Mouse (Mus musculus): Measurements from ENCODE around the gene Exosc7.

Gene Exosc7

GRCm38 (mm10) chr9:123123017-123123416, 10.0 kb downstream of the Exosc7 start:
- no peak for DNase-seq (ENCODE audit: low read depth, low spot score)
- Histone ChIP-seq H3K27me3 (ENCODE audit: control insufficient read depth, insufficient read depth, low read length, poor library complexity, severe bottlenecking) (no peaks in the 10 kb centered on the region), H3K36me3 (ENCODE audit: control insufficient read depth, insufficient read depth, low read length, poor library complexity, severe bottlenecking) (no peaks in the 10 kb centered on the region; the same call in none of the 2 replicates)

DNA sequence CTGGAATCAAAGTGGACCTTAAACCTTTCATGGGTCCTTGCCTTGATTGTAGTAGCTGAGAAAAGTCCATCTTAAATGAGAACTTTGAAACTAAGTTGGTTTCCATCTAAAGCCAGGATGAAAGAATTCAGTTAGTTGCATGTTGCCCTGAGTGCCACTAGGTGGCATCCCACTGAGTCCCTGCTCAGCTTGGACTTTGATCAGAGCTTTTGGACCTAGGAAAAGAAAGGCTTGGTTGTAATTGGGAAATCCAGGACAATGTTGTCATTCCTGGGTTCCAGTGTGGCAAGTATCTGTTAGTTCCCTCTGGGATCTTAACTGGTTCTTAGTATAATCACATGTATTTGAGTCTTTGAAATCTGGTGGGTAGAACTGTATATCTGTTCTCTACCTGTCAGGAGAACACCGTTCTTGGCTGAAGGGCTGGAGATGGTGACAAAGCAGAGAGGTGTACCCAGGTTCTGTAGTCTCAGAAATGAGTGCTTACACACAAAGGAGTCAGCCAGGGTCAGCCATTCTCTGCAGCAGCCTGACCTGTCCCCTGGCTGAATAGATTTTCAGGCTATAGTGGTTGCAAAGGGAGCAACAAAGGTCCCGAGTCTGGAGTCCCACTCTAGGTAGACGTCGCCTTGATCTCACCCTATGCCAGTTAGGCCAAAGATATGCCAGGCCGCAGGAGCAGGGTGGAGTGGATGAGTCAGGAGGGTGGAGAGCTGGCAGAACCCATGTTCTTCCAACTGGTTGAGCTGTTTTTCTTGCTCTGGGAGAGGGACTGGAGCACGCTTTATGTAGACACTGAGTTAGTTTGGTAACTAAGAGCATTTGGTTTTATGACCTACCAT, 10.8 kb downstream of the Exosc7 start:
- H3K27me3 ChIP-seq (ENCODE audit: control insufficient read depth, insufficient read depth, low read length, poor library complexity, severe bottlenecking): no peaks in the 10 kb centered on the region
- H3K36me3 ChIP-seq (ENCODE audit: control insufficient read depth, insufficient read depth, low read length, poor library complexity, severe bottlenecking): peaks cover 2% of the 10 kb centered on the region
- peak; percentile 27 for DNase-seq (ENCODE audit: low read depth, low spot score)

- no peaks in the 10 kb centered on the region for H3K27me3 ChIP-seq (ENCODE audit: control insufficient read depth, insufficient read depth, low read length, poor library complexity, severe bottlenecking)
- peaks cover 2% of the 10 kb centered on the region for H3K36me3 ChIP-seq (ENCODE audit: control insufficient read depth, insufficient read depth, low read length, poor library complexity, severe bottlenecking)
- DNase-seq (ENCODE audit: low read depth, low spot score): no peak
These were observed 11.5 kb downstream of the Exosc7 start for GRCm38 (mm10) chr9:123124413-123124981.

DNA sequence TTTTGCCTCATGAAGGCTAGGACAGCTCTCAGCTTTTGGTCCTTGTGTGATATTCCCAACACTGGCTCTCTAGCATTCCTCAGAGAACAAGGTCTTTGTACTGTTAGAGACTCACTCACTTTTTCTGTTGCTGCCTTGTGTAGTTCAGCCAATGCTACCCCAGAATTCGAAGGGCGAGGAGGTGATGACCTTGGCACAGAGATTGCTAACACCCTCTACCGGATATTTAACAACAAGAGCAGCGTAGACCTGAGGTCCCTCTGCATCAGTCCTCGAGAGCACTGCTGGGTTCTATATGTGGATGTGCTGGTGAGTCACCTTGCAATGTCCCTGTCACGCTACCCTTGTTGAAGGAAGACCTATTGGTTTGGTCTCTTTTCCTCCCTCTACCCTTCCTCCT, 14.6 kb downstream of the Exosc7 start:
- peaks cover 4% of the 10 kb centered on the region; the same call in 1 of the 2 replicates for H3K36me3 ChIP-seq (ENCODE audit: control insufficient read depth, insufficient read depth, low read length, poor library complexity, severe bottlenecking)
- DNase-seq (ENCODE audit: low read depth, low spot score): no peak
- no peaks in the 10 kb centered on the region for H3K27me3 ChIP-seq (ENCODE audit: control insufficient read depth, insufficient read depth, low read length, poor library complexity, severe bottlenecking)

DNA sequence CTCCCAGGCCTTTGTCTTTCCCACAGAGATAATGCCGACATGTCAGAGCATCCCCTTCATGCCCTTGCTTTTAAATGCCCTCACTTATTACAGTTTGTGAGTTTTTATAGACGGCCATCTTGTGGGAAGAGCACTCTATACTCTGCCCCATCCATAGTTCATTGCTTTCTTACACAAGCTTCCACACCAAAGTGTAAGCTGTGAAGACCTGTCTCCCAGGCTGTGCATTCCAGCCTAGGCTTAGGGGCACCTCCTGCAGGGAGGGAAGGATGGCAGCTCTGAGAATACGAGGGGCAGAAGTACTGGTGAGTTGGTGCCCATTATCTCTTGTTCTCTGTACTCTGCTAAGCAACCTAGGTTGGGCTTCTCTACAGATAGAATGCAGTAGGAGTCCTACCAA, 20.0 kb downstream of the Exosc7 start:
- DNase-seq (ENCODE audit: low read depth, low spot score): no peak
- Histone ChIP-seq H3K27me3 (ENCODE audit: control insufficient read depth, insufficient read depth, low read length, poor library complexity, severe bottlenecking) (no peaks in the 10 kb centered on the region), H3K36me3 (ENCODE audit: control insufficient read depth, insufficient read depth, low read length, poor library complexity, severe bottlenecking) (peaks cover 7% of the 10 kb centered on the region; the same call in 1 of the 2 replicates)

GRCm38 (mm10) chr9:123136953-123137682, 24.1 kb downstream of the Exosc7 start:
- no peak for DNase-seq (ENCODE audit: low read depth, low spot score)
- H3K36me3 ChIP-seq (ENCODE audit: control insufficient read depth, insufficient read depth, low read length, poor library complexity, severe bottlenecking): peaks cover 5% of the 10 kb centered on the region; the same call in 1 of the 2 replicates
- H3K27me3 ChIP-seq (ENCODE audit: control insufficient read depth, insufficient read depth, low read length, poor library complexity, severe bottlenecking): no peaks in the 10 kb centered on the region

GRCm38 (mm10) chr9:123138891-123139474, 26.0 kb downstream of the Exosc7 start:
- Histone ChIP-seq H3K27me3 (ENCODE audit: control insufficient read depth, insufficient read depth, low read length, poor library complexity, severe bottlenecking) (no peaks in the 10 kb centered on the region), H3K36me3 (ENCODE audit: control insufficient read depth, insufficient read depth, low read length, poor library complexity, severe bottlenecking) (no peaks in the 10 kb centered on the region)
- no peak for DNase-seq (ENCODE audit: low read depth, low spot score)

- no peaks in the 10 kb centered on the region for H3K27me3 ChIP-seq (ENCODE audit: control insufficient read depth, insufficient read depth, low read length, poor library complexity, severe bottlenecking)
- no peaks in the 10 kb centered on the region for H3K36me3 ChIP-seq (ENCODE audit: control insufficient read depth, insufficient read depth, low read length, poor library complexity, severe bottlenecking)
- DNase-seq (ENCODE audit: low read depth, low spot score): no peak
These were observed 27.0 kb downstream of the Exosc7 start for GRCm38 (mm10) chr9:123139887-123140614.

DNA sequence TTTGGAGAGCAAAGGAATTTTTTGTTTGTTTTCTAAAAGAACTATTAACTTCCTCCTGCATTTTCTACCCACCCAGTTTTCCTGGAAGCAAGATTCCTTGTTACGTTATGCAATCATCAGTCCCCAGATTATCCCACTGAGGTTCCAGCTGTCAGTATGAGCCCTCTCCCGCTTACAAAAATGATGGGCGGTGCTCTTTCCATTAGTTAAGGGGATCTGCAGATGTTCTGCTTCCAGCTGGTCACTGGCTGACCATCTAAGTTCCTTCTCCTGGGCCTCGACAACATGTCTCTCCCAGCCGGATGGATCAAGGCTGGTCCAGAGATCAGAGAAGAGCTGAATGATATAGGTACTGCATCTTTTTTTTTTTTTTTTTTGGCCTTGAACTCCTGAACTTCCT, 35.4 kb downstream of the Exosc7 start:
- H3K27me3 ChIP-seq (ENCODE audit: control insufficient read depth, insufficient read depth, low read length, poor library complexity, severe bottlenecking): no peaks in the 10 kb centered on the region
- DNase-seq (ENCODE audit: low read depth, low spot score): no peak
- no peaks in the 10 kb centered on the region for H3K36me3 ChIP-seq (ENCODE audit: control insufficient read depth, insufficient read depth, low read length, poor library complexity, severe bottlenecking)

- H3K27me3 ChIP-seq (ENCODE audit: control insufficient read depth, insufficient read depth, low read length, poor library complexity, severe bottlenecking): no peaks in the 10 kb centered on the region
- DNase-seq (ENCODE audit: low read depth, low spot score): no peak
- H3K36me3 ChIP-seq (ENCODE audit: control insufficient read depth, insufficient read depth, low read length, poor library complexity, severe bottlenecking): no peaks in the 10 kb centered on the region
These were observed 37.4 kb downstream of the Exosc7 start, which contains the start of gene Clec3b for GRCm38 (mm10) chr9:123150241-123151020. Gene Clec3b (plus strand): TSS chr9:123150946.

DNA sequence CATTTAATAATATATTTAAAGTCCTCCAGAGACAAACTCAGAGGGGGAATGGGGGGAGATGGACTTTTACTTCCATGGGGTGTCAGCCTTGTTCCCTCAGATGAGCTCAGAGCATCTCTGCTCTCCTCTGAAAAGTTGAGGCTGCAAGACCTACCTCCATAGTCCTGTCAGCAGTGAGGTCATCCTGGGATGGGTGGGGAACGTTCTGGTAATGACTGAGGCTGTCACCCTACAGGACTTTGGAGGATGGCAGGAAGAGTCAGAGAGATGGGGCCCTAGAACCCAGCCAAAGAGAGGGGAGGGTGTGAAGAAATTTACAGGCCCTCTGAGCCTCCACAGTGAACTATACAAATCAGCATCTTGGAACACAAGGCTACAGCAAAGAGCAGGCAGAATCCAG, 38.5 kb downstream of the Exosc7 start:
- Histone ChIP-seq H3K36me3 (ENCODE audit: control insufficient read depth, insufficient read depth, low read length, poor library complexity, severe bottlenecking) (no peaks in the 10 kb centered on the region), H3K27me3 (ENCODE audit: control insufficient read depth, insufficient read depth, low read length, poor library complexity, severe bottlenecking) (no peaks in the 10 kb centered on the region)
- DNase-seq (ENCODE audit: low read depth, low spot score): no peak

DNA sequence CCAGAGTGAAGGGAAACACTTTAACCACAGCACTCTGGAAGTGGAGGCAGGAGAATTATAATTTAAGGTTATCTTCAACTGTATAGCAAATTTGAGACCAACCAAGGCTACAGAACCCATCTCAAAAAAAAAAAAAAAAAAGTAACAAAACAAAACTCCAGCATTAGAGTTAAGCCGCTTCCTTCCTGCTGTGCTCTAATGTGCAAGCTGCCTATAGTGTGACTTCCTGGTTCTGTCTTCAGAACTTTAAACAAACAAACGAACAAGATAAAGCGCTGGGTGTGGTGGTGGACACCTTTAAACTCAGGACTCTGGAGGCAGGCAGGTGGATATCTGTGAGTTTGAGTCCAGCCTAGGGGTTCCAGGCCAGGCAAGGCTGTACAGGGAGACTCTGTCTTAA, 39.0 kb downstream of the Exosc7 start:
- Histone ChIP-seq H3K36me3 (ENCODE audit: control insufficient read depth, insufficient read depth, low read length, poor library complexity, severe bottlenecking) (no peaks in the 10 kb centered on the region), H3K27me3 (ENCODE audit: control insufficient read depth, insufficient read depth, low read length, poor library complexity, severe bottlenecking) (no peaks in the 10 kb centered on the region)
- DNase-seq (ENCODE audit: low read depth, low spot score): peak; percentile 18

- H3K36me3 ChIP-seq (ENCODE audit: control insufficient read depth, insufficient read depth, low read length, poor library complexity, severe bottlenecking): no peaks in the 10 kb centered on the region
- no peak for DNase-seq (ENCODE audit: low read depth, low spot score)
These were observed 40.1 kb downstream of the Exosc7 start for GRCm38 (mm10) chr9:123153121-123153520.

More at GRCm38 (mm10) chr9:123153121-123153520, 40.1 kb downstream of the Exosc7 start:
- no peaks in the 10 kb centered on the region for H3K27me3 ChIP-seq (ENCODE audit: control insufficient read depth, insufficient read depth, low read length, poor library complexity, severe bottlenecking)

Data from splenic B cell, adult 2 months (primary cell).